Mouse (Mus musculus): Measurements from ENCODE around the gene Aak1.

The Aak1 gene

DNA sequence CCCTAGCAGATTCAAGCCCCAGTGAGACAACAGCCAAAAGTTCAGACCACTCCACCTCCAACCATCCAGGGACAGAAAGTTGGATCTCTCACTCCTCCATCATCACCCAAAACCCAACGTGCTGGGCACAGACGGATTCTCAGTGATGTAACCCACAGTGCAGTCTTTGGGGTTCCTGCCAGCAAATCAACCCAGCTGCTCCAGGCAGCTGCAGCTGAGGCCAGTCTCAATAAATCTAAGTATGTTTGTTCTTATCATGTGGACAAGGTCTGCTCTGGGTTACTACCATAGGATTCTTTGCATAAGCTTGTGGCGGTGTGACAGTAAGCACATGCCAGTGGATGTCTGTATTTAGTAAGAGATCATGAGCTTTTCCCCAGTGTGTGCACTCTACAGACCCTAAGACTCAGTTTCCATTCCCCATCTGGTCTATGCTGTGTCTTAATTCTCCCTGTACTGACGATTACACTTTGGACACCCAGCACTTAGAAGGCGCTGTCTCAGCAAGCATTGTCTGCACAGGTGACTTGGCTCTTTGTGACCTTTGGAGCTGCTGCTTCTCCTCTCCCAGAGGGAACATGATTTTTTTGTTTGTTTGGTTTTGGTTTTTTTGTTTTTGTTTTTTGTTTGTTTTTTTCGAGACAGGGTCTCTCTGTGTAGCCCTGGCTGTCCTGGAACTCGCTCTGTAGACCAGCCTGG is 114.8 kb downstream of the Aak1 start:
- DNase-seq (ENCODE audit: low spot score) = no peak

DNA sequence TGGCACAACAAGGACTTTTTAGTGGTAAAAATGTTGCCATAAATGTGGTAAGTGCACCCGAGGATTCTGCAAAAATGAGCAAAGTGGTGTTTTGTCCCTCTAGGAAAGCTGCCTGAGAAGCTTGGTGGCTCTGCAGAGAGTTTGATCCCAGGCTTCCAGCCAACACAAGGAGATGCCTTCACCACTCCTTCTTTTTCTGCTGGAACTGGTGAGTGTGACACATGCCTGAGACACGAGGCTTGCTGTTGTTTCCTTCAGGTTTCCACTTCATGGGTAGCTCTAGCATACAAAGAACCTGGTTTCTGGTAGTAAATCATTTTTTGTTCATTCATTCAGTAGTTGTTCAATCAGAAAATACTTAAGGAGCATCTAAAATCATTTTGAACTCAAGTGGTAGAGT is 117.8 kb downstream of the Aak1 start:
- no peak for DNase-seq (ENCODE audit: low spot score)

GRCm38 (mm10) chr6:86973956-86974355 is 124.6 kb downstream of the Aak1 start:
- no peak for DNase-seq (ENCODE audit: low spot score)

DNA sequence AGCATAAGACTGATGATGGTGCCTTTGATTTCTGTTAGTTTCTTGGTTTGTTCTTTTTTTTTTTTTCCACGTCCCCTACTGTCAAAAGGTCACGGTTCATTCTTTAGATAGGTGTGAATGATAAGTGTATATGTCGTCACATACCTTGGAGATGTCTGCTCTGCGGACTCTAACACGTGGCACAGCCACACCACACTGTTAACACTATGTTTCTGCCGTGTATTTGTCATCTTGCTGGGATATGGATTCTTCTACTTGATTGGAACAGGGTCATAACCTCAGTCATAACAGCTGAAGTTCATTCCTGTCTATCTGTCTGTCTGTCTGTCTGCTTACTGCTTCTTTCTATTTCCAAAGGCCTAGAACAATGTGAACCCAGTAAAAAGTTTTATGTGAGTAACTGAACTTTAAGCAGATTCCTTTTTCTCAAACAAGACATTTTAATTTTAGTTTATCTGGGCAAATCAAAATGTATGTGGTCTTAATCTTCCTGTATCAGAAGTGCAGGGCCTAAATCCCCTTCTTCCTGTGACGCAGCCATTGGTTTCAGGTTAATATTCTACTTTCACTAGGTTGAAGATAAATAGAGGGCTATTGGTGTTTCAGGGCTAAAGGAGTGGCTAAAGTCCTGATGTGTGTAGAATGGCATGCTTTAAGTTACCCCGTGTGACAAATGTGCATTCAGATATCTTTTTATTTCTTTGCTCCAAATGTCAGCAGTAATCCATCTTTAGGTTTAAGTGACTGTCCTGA is 129.0 kb downstream of the Aak1 start:
- no peak for DNase-seq (ENCODE audit: low spot score)

GRCm38 (mm10) chr6:86978909-86979265 is 129.6 kb downstream of the Aak1 start:
- DNase-seq (ENCODE audit: low spot score) = no peak

- DNase-seq (ENCODE audit: low spot score) = no peak
These were observed 131.9 kb downstream of the Aak1 start for GRCm38 (mm10) chr6:86981206-86981605.

- DNase-seq (ENCODE audit: low spot score) = no peak
These were observed 136.2 kb downstream of the Aak1 start for GRCm38 (mm10) chr6:86985314-86986106.

DNA sequence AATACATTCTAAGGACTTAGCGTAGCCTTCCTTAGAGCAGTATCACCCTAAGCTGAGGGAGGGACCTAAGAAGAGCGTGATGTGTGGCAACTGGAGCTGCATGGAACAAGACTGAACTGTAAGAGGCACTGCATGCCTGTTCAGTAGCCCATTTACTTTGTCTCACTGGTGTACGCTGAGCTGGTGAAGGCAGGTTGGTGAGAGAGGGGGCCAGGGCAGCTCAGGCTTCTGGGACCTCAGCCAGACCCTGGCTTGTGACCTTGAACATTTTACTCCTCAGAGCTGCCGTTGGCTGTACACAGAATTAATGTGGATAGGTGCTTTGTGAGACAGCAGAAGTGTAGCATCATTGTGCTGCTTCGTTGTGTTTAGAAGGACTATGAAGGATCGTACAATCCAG is 140.3 kb downstream of the Aak1 start:
- DNase-seq (ENCODE audit: low spot score) = no peak

- DNase-seq (ENCODE audit: low spot score) = no peak
These were observed 141.7 kb downstream of the Aak1 start for GRCm38 (mm10) chr6:86991041-86991440.

GRCm38 (mm10) chr6:86992349-86992748 is 143.0 kb downstream of the Aak1 start:
- DNase-seq (ENCODE audit: low spot score) = no peak

DNA sequence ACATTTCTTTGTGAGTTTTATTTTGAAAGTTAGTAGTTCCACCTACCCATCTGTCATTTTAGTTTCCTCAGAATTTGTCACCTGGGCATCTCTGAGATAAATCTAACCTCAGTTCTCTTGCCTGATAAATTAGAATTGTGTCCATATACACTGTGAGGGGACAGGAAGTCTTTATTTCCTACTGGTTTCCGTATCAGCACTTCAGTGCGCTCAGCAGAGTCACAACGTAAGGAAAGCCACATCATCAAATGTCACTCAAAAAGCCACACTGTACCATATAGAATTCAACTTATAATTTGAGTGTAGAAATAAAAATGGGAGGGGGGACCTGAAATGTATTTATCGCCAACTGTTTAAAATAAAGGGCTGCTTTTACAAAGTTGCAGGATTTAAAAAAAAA is 144.9 kb downstream of the Aak1 start:
- DNase-seq (ENCODE audit: low spot score) = no peak

- DNase-seq (ENCODE audit: low spot score) = no peak
These were observed 147.5 kb downstream of the Aak1 start for GRCm38 (mm10) chr6:86996629-86997307.

- no peak for DNase-seq (ENCODE audit: low spot score)
These were observed 148.0 kb downstream of the Aak1 start for GRCm38 (mm10) chr6:86997360-86997759.

DNA sequence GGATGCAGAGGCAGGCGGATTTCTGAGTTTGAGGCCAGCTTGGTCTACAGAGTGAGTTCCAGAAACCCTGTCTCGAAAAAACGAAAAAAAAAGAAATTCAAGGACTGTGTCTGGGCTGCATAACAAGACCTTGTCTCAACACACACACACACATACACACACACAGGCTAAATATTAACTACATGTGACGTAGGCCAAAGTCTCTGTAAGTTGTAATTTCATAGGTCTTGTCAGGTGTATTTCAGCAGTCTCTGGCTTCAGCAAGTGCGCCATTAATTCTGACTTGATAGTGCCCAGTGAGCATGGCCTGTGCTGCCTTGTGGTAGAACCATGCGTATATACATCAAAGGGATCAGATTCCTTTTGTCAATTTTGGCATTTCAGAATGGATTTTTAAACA is 152.7 kb downstream of the Aak1 start:
- no peak for DNase-seq (ENCODE audit: low spot score)

DNA sequence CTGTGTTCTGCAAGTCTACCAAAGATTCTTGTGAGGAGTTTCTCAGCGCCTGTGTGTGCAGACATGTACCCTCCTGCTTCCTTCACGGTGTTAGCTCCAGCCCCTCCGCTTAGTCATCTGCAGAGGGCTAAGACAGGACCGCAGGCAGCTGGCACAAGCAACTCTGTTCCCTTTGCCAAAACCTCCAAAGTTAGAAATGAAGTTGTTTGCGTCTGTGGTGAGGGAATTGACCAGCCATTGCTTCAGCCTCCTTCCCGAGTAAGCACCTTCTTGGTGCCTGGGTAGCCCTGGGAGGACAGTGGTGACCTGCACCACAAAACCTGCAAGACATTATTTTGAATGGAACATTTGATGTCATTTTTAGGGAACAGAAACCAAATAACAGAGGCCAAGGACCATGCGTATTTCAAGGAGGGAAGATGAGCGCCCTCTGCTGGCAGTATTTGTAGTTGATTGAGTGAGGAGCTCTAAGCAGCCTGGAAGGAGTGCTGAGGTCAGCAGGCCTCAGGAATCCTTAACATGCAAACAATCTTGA is 153.3 kb downstream of the Aak1 start:
- DNase-seq (ENCODE audit: low spot score) = peak; percentile 69

DNA sequence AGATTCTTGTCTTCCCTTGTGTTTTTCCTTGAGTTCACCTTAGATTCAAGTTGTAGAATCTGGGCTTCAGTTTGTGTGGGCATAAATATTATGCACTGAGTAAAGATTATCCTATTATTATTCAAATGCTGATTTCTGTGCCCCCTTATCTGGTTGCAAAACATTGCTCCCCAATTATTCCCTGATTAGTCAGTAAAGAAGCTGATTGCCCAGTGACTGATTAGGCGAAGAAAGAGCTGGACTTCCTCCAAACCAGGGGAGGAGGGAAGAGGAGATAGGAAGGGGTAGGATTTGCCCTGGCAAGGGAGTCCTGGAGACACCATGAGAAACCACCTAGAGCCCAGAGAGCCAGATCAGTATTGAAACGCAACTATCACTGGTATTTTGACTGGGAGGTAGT is 154.8 kb downstream of the Aak1 start:
- no peak for DNase-seq (ENCODE audit: low spot score)

- no peak for DNase-seq (ENCODE audit: low spot score)
These were observed 156.3 kb downstream of the Aak1 start for GRCm38 (mm10) chr6:87005577-87005976.

DNA sequence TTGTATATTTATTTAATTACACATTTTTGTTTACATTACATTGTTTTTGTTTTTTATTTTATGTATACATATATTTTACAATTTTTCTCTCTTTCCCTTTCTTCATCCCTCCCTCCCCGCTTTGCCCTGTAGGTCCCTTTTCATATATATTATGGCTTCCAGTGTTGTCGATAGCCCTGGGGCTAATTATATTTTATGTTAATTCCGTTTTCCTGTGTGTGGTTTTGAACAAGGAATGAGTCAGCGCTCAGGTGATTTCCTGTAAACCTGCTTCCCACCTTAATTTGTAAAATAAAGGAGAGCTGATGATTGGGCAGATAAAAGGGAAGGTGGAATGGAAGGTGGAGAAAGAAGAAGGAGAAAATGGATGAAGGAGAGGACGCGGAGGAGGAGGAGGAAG is 159.6 kb downstream of the Aak1 start, which contains the start of gene Nfu1:
TSS of gene Nfu1 (plus strand) at position 350 of the 400 bp plus-strand sequence.
- no peak for DNase-seq (ENCODE audit: low spot score)

GRCm38 (mm10) chr6:87009692-87010328 is 160.5 kb downstream of the Aak1 start:
- peak; percentile 94 for DNase-seq (ENCODE audit: low spot score)

DNA sequence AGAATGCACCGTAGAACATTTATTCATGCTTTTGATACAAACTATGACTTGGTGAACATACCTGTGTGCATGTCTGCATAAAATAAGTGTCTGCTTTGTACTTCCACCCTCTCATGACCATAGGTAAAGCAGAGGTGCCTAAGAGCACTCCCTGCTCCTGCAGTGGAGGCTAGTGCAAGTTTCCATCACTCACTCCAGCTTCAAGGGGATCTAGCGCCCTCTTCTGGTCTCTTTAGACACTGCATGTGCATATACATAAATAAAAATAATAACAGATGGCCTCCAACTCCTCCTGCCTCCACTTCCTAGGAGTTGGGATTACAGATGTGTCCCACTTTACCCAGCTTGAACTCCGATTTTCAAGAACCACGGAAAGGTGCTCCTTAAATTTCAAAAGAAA is 167.6 kb downstream of the Aak1 start:
- DNase-seq (ENCODE audit: low spot score) = peak; percentile 49

DNA sequence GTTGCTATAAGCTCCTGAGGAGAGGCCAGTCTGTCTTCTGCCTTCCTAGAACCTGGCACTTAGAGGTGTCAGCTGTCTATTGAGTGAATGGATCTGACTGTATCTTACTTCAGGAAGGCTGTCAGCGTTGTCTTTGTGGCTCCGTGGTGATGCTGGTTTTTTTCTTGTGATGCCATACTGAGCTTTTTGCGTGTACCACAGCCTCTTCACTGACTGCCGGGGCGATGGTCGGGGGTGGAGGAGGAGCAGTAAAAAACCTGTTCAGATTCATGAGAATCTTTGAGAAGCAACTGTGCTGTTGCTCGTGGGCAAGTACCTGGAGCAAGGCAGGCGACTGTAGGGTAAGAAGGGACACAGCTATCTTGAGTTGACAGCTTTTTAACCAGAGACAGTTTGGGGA is 169.6 kb downstream of the Aak1 start:
- no peak for DNase-seq (ENCODE audit: low spot score)

GRCm38 (mm10) chr6:87021791-87022190 is 172.5 kb downstream of the Aak1 start:
- no peak for DNase-seq (ENCODE audit: low spot score)
